Mouse (Mus musculus) lung, adult 10 weeks (tissue): ENCODE data around the gene Lrrc17. TPM values are rescaled to one million over a fixed set of nuclear protein-coding genes. Genes with fewer than 3 reads are reported as not detected.

Experiments
- polyA plus RNA-seq: library from polyadenylated mRNA; stranded (reverse); fragments of 350-450 nt; fragmentation: Illumina TruSeq; extraction: RNeasy Lipid Tissue Mini Kit (QIAGEN cat#74804); gene quantifications from one replicate; pipeline ENCODE4 v1.2.3, GENCODE M21; 2014; ENCODE audit warnings: low read depth, low replicate concordance; ENCODE audit not compliant: insufficient read depth

Lrrc17 gene
- polyA plus RNA-seq = 5.5 TPM

DNA sequence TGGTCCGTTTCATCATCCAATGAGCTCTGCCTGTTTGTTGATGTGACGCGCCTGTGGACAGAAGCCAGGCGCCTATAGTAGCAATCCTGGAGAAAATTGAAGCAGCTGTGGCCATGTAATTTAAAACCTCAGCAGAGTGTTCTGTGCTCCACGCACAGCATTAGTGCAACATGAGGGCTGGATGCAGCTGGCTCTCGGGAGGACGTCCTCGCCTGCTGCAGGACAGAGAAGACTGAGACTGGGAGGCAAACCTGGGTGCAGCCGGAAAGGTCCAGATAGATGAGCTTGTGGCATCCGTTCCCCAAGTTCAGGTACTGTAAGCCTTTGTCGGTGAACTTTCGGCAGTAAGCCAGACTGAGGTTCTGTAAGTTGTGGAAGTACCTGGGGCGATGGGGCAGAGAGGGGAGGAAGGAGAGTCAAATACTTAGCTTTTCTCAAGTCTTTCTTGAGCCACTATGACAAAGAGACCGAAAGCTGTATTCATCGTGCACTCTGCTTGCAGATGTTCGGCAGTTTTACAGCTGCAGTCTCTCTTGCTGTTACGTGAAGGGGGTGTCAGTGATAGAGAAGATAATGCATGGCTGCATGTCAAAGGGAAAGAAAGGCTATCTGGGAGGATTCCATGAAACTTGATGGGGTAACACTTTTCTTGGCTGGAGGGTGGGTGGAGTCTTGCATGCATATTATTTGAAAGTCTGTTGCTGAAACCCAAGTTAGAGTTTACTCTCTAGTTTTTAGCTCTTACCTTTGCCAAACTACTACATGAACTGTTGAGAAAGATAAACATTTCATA is at the start of gene Lrrc17:
Gene Lrrc17, plus strand, starts transcription at position 151 of the 793 bp plus-strand sequence.

Other genes with a start within 250 kb of the Lrrc17 start
- gene Fgl2, start 170.9 kb upstream of the Lrrc17 start, polyA plus RNA-seq = 16.2 TPM
- 4.3 TPM for gene Ccdc146, start 118.9 kb upstream of the Lrrc17 start, polyA plus RNA-seq
- gene Fam185a, start 118.6 kb upstream of the Lrrc17 start, polyA plus RNA-seq = 2.7 TPM
- 1.1 TPM for gene Fbxl13, start 102.1 kb downstream of the Lrrc17 start, polyA plus RNA-seq
- gene Armc10, start 102.3 kb downstream of the Lrrc17 start, polyA plus RNA-seq = 20.5 TPM
- gene Napepld, start 157.8 kb downstream of the Lrrc17 start, polyA plus RNA-seq = 2.8 TPM
- 39.7 TPM for gene Pmpcb, start 193.6 kb downstream of the Lrrc17 start, polyA plus RNA-seq
- gene Dnajc2, start 241.7 kb downstream of the Lrrc17 start, polyA plus RNA-seq = 18.3 TPM
- gene Psmc2, start 241.7 kb downstream of the Lrrc17 start, polyA plus RNA-seq = 65.4 TPM